Mouse (Mus musculus): Measurements from ENCODE around the gene Hbq1a. TPM values are rescaled to one million over a fixed set of nuclear protein-coding genes. Genes with fewer than 3 reads are reported as not detected.

The Hbq1a gene
- polyA plus RNA-seq, 1 experiment from 2014 or later: not detected

DNA sequence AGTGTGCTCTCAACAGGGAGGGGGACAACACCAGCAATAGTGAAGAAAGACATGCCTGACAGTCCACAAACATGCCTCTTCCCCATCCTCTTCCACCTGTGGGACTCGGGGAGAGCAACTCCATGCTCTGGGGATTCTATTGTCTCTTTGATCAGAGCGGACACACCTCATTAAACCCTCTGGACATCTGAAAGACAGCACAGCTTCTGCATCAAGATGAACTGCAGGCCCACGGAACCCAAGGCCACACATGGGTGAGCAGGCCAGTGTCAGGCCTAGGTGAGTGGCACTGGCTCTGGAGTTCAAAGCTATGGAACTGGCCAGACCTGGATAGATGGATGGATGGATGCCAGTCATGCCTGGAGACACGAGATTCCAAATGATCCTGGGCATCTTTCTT, 9.6 kb downstream of the Hbq1a start:
- 45% methylated on average over 4 of the region's 4 CpGs for WGBS
- Histone ChIP-seq H3K27ac (replicated peaks) (no peak overlapping the region), H3K27me3 (ENCODE audit: low read depth, poor library complexity, severe bottlenecking) (no peaks in the 10 kb centered on the region), H3K4me3 (no peak overlapping the region), H3K9me3 (replicated peaks) (no peaks in the 10 kb centered on the region), H3K4me1 (peaks cover 20% of the 10 kb centered on the region), H3K36me3 (no peaks in the 10 kb centered on the region)
- DNase-seq (ENCODE audit: low spot score): no peak

- no peak for DNase-seq (ENCODE audit: low spot score)
- Histone ChIP-seq H3K36me3 (no peaks in the 10 kb centered on the region), H3K4me3 (no peak overlapping the region), H3K27ac (replicated peaks) (no peak overlapping the region), H3K27me3 (ENCODE audit: low read depth, poor library complexity, severe bottlenecking) (no peaks in the 10 kb centered on the region), H3K4me1 (peaks cover 20% of the 10 kb centered on the region), H3K9me3 (replicated peaks) (no peaks in the 10 kb centered on the region)
- WGBS: 74% methylated on average over 3 of the region's 3 CpGs
Observed at GRCm38 (mm10) chr11:32309928-32310327, 10.1 kb downstream of the Hbq1a start.

DNA sequence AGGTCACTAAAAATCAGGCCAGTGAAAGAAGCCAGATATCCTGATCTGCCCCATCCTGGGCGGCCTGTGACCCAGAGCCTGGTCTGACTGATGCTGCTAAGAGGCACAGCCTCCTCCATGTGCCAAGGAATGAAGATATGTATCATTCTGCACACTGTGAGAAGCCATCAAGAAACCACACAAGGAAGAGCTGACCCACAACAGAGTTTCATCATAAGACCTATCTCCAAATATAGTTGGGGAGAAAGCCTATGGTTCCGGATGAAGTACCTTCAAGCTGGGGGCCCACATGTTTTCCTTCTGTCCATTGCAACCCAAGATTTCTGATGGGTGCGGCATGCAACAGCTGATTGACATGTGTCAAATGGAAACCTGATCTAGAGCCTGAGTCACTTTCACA, 16.1 kb downstream of the Hbq1a start:
- H3K4me1 ChIP-seq: peaks cover 6% of the 10 kb centered on the region; the same call in 1 of the 2 replicates
- DNase-seq (ENCODE audit: low spot score): no peak
- H3K4me3 ChIP-seq: no peak overlapping the region
- 85% methylated on average over 3 of the region's 3 CpGs for WGBS
- H3K9me3 ChIP-seq (replicated peaks): no peaks in the 10 kb centered on the region
- no peaks in the 10 kb centered on the region for H3K27me3 ChIP-seq (ENCODE audit: low read depth, poor library complexity, severe bottlenecking)
- no peaks in the 10 kb centered on the region for H3K36me3 ChIP-seq
- no peak overlapping the region for H3K27ac ChIP-seq (replicated peaks)

- no peaks in the 10 kb centered on the region for H3K36me3 ChIP-seq
- WGBS: 69% methylated on average over 11 of the region's 11 CpGs
- peaks cover 14% of the 10 kb centered on the region for H3K4me1 ChIP-seq
- no peak overlapping the region for H3K27ac ChIP-seq (replicated peaks)
- DNase-seq (ENCODE audit: low spot score): no peak
- no peaks in the 10 kb centered on the region for H3K27me3 ChIP-seq (ENCODE audit: low read depth, poor library complexity, severe bottlenecking)
- no peak overlapping the region for H3K4me3 ChIP-seq
- H3K9me3 ChIP-seq (replicated peaks): no peaks in the 10 kb centered on the region
Observed at GRCm38 (mm10) chr11:32320507-32321195, 20.8 kb downstream of the Hbq1a start.

- Histone ChIP-seq H3K27ac (replicated peaks) (no peak overlapping the region), H3K4me3 (no peak overlapping the region), H3K27me3 (ENCODE audit: low read depth, poor library complexity, severe bottlenecking) (no peaks in the 10 kb centered on the region), H3K4me1 (peaks cover 14% of the 10 kb centered on the region), H3K36me3 (no peaks in the 10 kb centered on the region), H3K9me3 (replicated peaks) (no peaks in the 10 kb centered on the region)
- WGBS: 39% methylated on average over 8 of the region's 8 CpGs
- peak; percentile 59 for DNase-seq (ENCODE audit: low spot score)
Observed at GRCm38 (mm10) chr11:32321196-32321565, 21.3 kb downstream of the Hbq1a start.

GRCm38 (mm10) chr11:32324609-32325008, 24.7 kb downstream of the Hbq1a start:
- peak; percentile 92 for DNase-seq (ENCODE audit: low spot score)
- 12% methylated on average over 15 of the region's 15 CpGs for WGBS
- Histone ChIP-seq H3K4me3 (peak overlapping the region; percentile 28), H3K27me3 (ENCODE audit: low read depth, poor library complexity, severe bottlenecking) (no peaks in the 10 kb centered on the region), H3K36me3 (no peaks in the 10 kb centered on the region), H3K9me3 (replicated peaks) (no peaks in the 10 kb centered on the region), H3K4me1 (peaks cover 14% of the 10 kb centered on the region), H3K27ac (replicated peaks) (no peak overlapping the region)

- no peaks in the 10 kb centered on the region for H3K27me3 ChIP-seq (ENCODE audit: low read depth, poor library complexity, severe bottlenecking)
- no peak overlapping the region for H3K4me3 ChIP-seq
- WGBS: 72% methylated on average over 6 of the region's 6 CpGs
- DNase-seq (ENCODE audit: low spot score): no peak
- no peaks in the 10 kb centered on the region for H3K4me1 ChIP-seq
- H3K27ac ChIP-seq (replicated peaks): no peak overlapping the region
- H3K9me3 ChIP-seq (replicated peaks): 0 out of 2 replicates have a peak, but pooled peaks cover 3% of the 10 kb centered on the region
- no peaks in the 10 kb centered on the region for H3K36me3 ChIP-seq
Observed at GRCm38 (mm10) chr11:32331075-32331474, 31.2 kb downstream of the Hbq1a start.

DNA sequence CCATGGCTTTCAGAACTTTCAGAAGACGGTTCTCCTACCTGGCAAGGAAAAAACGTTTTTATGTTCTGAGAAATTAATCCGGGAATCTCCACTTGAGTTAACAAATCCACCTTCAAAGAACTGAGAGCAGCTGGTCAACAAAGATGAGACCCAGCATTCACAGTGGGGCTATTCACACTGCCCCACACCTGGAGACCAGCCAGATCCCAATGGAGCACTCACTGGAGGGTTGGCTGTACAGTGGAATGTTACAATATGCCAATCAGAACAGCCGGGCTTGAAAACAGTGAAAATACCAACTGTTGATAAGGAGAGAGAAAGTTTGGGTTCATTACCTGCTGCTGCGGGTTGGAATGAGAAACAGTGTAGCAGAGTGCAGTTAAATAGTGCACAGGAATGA, 32.0 kb downstream of the Hbq1a start:
- Histone ChIP-seq H3K27ac (replicated peaks) (no peak overlapping the region), H3K4me1 (no peaks in the 10 kb centered on the region), H3K9me3 (replicated peaks) (0 out of 2 replicates have a peak, but pooled peaks cover 8% of the 10 kb centered on the region), H3K27me3 (ENCODE audit: low read depth, poor library complexity, severe bottlenecking) (no peaks in the 10 kb centered on the region), H3K36me3 (no peaks in the 10 kb centered on the region), H3K4me3 (no peak overlapping the region)
- DNase-seq (ENCODE audit: low spot score): no peak
- WGBS: 79% methylated on average over 5 of the region's 5 CpGs

- Histone ChIP-seq H3K4me1 (no peaks in the 10 kb centered on the region), H3K36me3 (no peaks in the 10 kb centered on the region), H3K27me3 (ENCODE audit: low read depth, poor library complexity, severe bottlenecking) (no peaks in the 10 kb centered on the region), H3K9me3 (replicated peaks) (0 out of 2 replicates have a peak, but pooled peaks cover 12% of the 10 kb centered on the region), H3K27ac (replicated peaks) (no peak overlapping the region), H3K4me3 (no peak overlapping the region)
- WGBS: 86% methylated on average over 2 of the region's 2 CpGs
- no peak for DNase-seq (ENCODE audit: low spot score)
Observed at GRCm38 (mm10) chr11:32333235-32333634, 33.4 kb downstream of the Hbq1a start.

DNA sequence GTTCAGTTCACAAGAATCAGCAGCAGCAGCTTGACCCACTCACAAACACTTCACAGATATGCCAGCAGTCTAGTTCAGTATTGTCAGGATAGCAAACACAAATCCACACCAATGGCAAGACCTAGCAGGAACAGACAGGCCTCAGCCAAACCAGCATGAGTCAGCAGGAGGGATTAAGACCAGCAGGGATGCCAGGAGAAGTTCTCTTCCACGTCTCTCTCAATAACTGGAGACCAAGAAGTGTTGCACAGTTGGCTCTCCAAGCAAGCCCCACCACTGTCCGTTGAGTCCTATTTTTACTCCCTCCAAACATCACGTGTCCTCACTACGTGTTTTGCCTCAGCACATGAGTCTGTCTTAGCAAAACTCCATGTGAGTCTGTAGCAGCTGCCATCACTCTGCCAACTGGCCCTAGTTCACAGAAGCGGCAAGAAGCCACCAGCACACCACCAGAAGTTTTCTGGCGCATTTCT, 36.6 kb downstream of the Hbq1a start:
- no peak for DNase-seq (ENCODE audit: low spot score)
- no peak overlapping the region for H3K4me3 ChIP-seq
- 0 out of 2 replicates have a peak, but pooled peaks cover 12% of the 10 kb centered on the region for H3K9me3 ChIP-seq (replicated peaks)
- H3K4me1 ChIP-seq: peaks cover 6% of the 10 kb centered on the region; the same call in 1 of the 2 replicates
- no peaks in the 10 kb centered on the region for H3K27me3 ChIP-seq (ENCODE audit: low read depth, poor library complexity, severe bottlenecking)
- H3K27ac ChIP-seq (replicated peaks): no peak overlapping the region
- no peaks in the 10 kb centered on the region for H3K36me3 ChIP-seq
- 86% methylated on average over 6 of the region's 6 CpGs for WGBS

DNA sequence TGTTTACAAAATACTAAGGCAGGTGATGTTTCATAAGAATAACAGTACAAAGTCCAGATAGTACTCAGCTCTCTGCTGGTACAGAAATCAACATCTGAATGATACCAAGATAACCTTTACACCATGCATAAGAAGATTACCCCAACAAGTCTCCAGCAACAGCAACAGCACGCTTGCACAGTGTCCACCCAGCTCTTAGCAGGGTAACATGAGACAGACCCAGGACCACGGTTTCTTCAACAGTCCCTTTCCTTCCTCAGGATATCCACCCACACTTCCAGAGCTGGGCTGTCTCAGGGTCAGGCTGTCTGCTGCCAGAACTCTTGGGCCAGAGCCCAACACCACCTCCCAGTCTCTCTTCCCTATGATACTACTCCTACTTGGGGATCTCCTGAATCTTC, 39.3 kb downstream of the Hbq1a start:
- Histone ChIP-seq H3K4me1 (peaks cover 6% of the 10 kb centered on the region; the same call in 1 of the 2 replicates), H3K27ac (replicated peaks) (no peak overlapping the region), H3K9me3 (replicated peaks) (0 out of 2 replicates have a peak, but pooled peaks cover 9% of the 10 kb centered on the region), H3K4me3 (no peak overlapping the region), H3K36me3 (no peaks in the 10 kb centered on the region), H3K27me3 (ENCODE audit: low read depth, poor library complexity, severe bottlenecking) (no peaks in the 10 kb centered on the region)
- WGBS: 80% methylated on average over 2 of the region's 2 CpGs
- DNase-seq (ENCODE audit: low spot score): no peak

- Histone ChIP-seq H3K9me3 (replicated peaks) (0 out of 2 replicates have a peak, but pooled peaks cover 9% of the 10 kb centered on the region), H3K4me1 (peaks cover 6% of the 10 kb centered on the region; the same call in 1 of the 2 replicates), H3K27me3 (ENCODE audit: low read depth, poor library complexity, severe bottlenecking) (no peaks in the 10 kb centered on the region), H3K4me3 (no peak overlapping the region), H3K27ac (replicated peaks) (no peak overlapping the region), H3K36me3 (no peaks in the 10 kb centered on the region)
- DNase-seq (ENCODE audit: low spot score): peak; percentile 73
- 48% methylated on average over 17 of the region's 17 CpGs for WGBS
Observed at GRCm38 (mm10) chr11:32340476-32341473, 40.9 kb downstream of the Hbq1a start.

Measured in midbrain, embryonic 10.5 days (tissue).